Mouse (Mus musculus): Measurements from ENCODE around the gene Pou5f1. TPM values are rescaled to one million over a fixed set of nuclear protein-coding genes. Genes with fewer than 3 reads are reported as not detected.
"Not testable (repeated sequence)": the region's sequence is repeated elsewhere in the genome, so short reads cannot be mapped to it uniquely, and the experiment has no call there.

Gene Pou5f1
- not detected in 2 replicates for polyA plus RNA-seq (2015; fragmentation: Nextera tagmentation; extraction: Ambion mirVana)

GRCm38 (mm10) chr17:35505776-35506175 lies at the start of gene Pou5f1:
Gene Pou5f1 (plus strand): TSS chr17:35506018.
- Histone ChIP-seq H3K27me3 (ENCODE audit: control insufficient read depth, insufficient read depth, low read length) (no peaks in the 10 kb centered on the region), H3K4me1 (replicated peaks; ENCODE audit: control insufficient read depth, insufficient read depth) (no peaks in the 10 kb centered on the region), H3K36me3 (ENCODE audit: control insufficient read depth, insufficient read depth, low read length) (no peaks in the 10 kb centered on the region), H3K4me3 (ENCODE audit: low read depth, low read length) (no peak within 1 kb of the TSS), H3K4me2 (replicated peaks; ENCODE audit: low read depth) (no peak within 1 kb of the TSS), H3K9ac (ENCODE audit: low read length) (no peak within 1 kb of the TSS), H3K27ac (replicated peaks) (no peak within 1 kb of the TSS), H3K9me3 (ENCODE audit: control insufficient read depth, low read length) (no peaks in the 10 kb centered on the region)
- 64% methylated on average over 13 of the region's 13 CpGs for WGBS
- DNase-seq (ENCODE audit: low spot score), result no peak
- peak; percentile 33; the same call in 1 of the 2 replicates for ATAC-seq (ENCODE audit: low FRiP score, low TSS enrichment)
- no peak for TF ChIP-seq CTCF (IDR thresholded peaks at IDR 0.05; ENCODE audit: low read depth)
- no peak for TF ChIP-seq EP300 (optimal IDR thresholded peaks at IDR 0.05)

- WGBS, result no CpG with 5 or more reads among the region's 1 CpGs
- not testable (repeated sequence) for ATAC-seq (ENCODE audit: low FRiP score, low TSS enrichment)
Observed at GRCm38 (mm10) chr17:35458247-35458646, 47.6 kb upstream of the Pou5f1 start.

GRCm38 (mm10) chr17:35460513-35461341 lies 45.1 kb upstream of the Pou5f1 start:
- not testable (repeated sequence) for H3K4me2 ChIP-seq (replicated peaks; ENCODE audit: low read depth); H3K9me3 ChIP-seq (ENCODE audit: control insufficient read depth, low read length); H3K4me1 ChIP-seq (replicated peaks; ENCODE audit: control insufficient read depth, insufficient read depth); H3K27me3 ChIP-seq (ENCODE audit: control insufficient read depth, insufficient read depth, low read length); ATAC-seq (ENCODE audit: low FRiP score, low TSS enrichment); H3K9ac ChIP-seq (ENCODE audit: low read length); H3K4me3 ChIP-seq (ENCODE audit: low read depth, low read length); H3K27ac ChIP-seq (replicated peaks); DNase-seq (ENCODE audit: low spot score); H3K36me3 ChIP-seq (ENCODE audit: control insufficient read depth, insufficient read depth, low read length)
- WGBS, result 66% methylated on average over 3 of the region's 9 CpGs

More at GRCm38 (mm10) chr17:35458247-35458646, 47.6 kb upstream of the Pou5f1 start:
- DNase-seq (ENCODE audit: low spot score); H3K9me3 ChIP-seq (ENCODE audit: control insufficient read depth, low read length); H3K4me2 ChIP-seq (replicated peaks; ENCODE audit: low read depth); H3K36me3 ChIP-seq (ENCODE audit: control insufficient read depth, insufficient read depth, low read length); H3K27me3 ChIP-seq (ENCODE audit: control insufficient read depth, insufficient read depth, low read length); H3K4me3 ChIP-seq (ENCODE audit: low read depth, low read length); H3K27ac ChIP-seq (replicated peaks); H3K4me1 ChIP-seq (replicated peaks; ENCODE audit: control insufficient read depth, insufficient read depth); H3K9ac ChIP-seq (ENCODE audit: low read length): not testable (repeated sequence)

GRCm38 (mm10) chr17:35465651-35466050 lies 40.2 kb upstream of the Pou5f1 start:
- WGBS, result 8% methylated on average over 8 of the region's 8 CpGs
- H3K4me1 ChIP-seq (replicated peaks; ENCODE audit: control insufficient read depth, insufficient read depth); ATAC-seq (ENCODE audit: low FRiP score, low TSS enrichment); H3K27ac ChIP-seq (replicated peaks); H3K4me3 ChIP-seq (ENCODE audit: low read depth, low read length); H3K27me3 ChIP-seq (ENCODE audit: control insufficient read depth, insufficient read depth, low read length); H3K9me3 ChIP-seq (ENCODE audit: control insufficient read depth, low read length); H3K4me2 ChIP-seq (replicated peaks; ENCODE audit: low read depth); H3K36me3 ChIP-seq (ENCODE audit: control insufficient read depth, insufficient read depth, low read length); H3K9ac ChIP-seq (ENCODE audit: low read length): not testable (repeated sequence)
- TF ChIP-seq CTCF (IDR thresholded peaks at IDR 0.05; ENCODE audit: low read depth), result peak; percentile 80
- DNase-seq (ENCODE audit: low spot score), result peak; percentile 34

- ATAC-seq (ENCODE audit: low FRiP score, low TSS enrichment); H3K4me1 ChIP-seq (replicated peaks; ENCODE audit: control insufficient read depth, insufficient read depth); DNase-seq (ENCODE audit: low spot score); H3K4me3 ChIP-seq (ENCODE audit: low read depth, low read length); H3K27ac ChIP-seq (replicated peaks); H3K27me3 ChIP-seq (ENCODE audit: control insufficient read depth, insufficient read depth, low read length); H3K36me3 ChIP-seq (ENCODE audit: control insufficient read depth, insufficient read depth, low read length); H3K4me2 ChIP-seq (replicated peaks; ENCODE audit: low read depth); H3K9ac ChIP-seq (ENCODE audit: low read length); H3K9me3 ChIP-seq (ENCODE audit: control insufficient read depth, low read length): not testable (repeated sequence)
- WGBS, result 54% methylated on average over 3 of the region's 3 CpGs
Observed at GRCm38 (mm10) chr17:35468936-35469335, 36.9 kb upstream of the Pou5f1 start.
